Mouse (Mus musculus) neural tube, embryonic 13.5 days (tissue): ENCODE measurements around the gene C6. TPM values are rescaled to one million over a fixed set of nuclear protein-coding genes. Genes with fewer than 3 reads are reported as not detected.

Experiments used
- ATAC-seq: fragments of 200-750 bp; cut with Nextera tagmentation; 2 replicates; pipeline ENCODE4 v1.8.0; 2017; ENCODE audit warnings: low read depth, mild to moderate bottlenecking, moderate TSS enrichment, moderate library complexity
- H3K27ac ChIP-seq: fragments of 300-500 bp; sonication (generic); replicated peaks from 2 replicates; pipeline ENCODE4 v1.5.1; 2015; ENCODE audit warnings: moderate library complexity, mild to moderate bottlenecking, inconsistent platforms
- H3K27me3 ChIP-seq: fragments of 300-500 bp; sonication (generic); 2 replicates; pipeline ENCODE4 v1.6.1; 2015; ENCODE audit warnings: mild to moderate bottlenecking, inconsistent platforms
- H3K36me3 ChIP-seq: fragments of 300-500 bp; sonication (generic); 2 replicates; pipeline ENCODE4 v1.6.1; 2015; ENCODE audit warnings: mild to moderate bottlenecking, inconsistent platforms
- H3K4me1 ChIP-seq: fragments of 300-500 bp; sonication (generic); replicated peaks from 2 replicates; pipeline ENCODE4 v1.6.1; 2015; ENCODE audit warnings: inconsistent platforms
- H3K4me2 ChIP-seq: fragments of 300-500 bp; sonication (generic); 2 replicates; pipeline ENCODE4 v1.6.1; 2015; ENCODE audit warnings: inconsistent platforms, mild to moderate bottlenecking, moderate library complexity
- H3K4me3 ChIP-seq: fragments of 300-500 bp; sonication (generic); 2 replicates; pipeline ENCODE4 v1.5.1; 2015; ENCODE audit warnings: mild to moderate bottlenecking, inconsistent platforms
- H3K9ac ChIP-seq: fragments of 300-500 bp; sonication (generic); 2 replicates; pipeline ENCODE4 v1.6.1; 2015; ENCODE audit warnings: moderate library complexity, mild to moderate bottlenecking, inconsistent platforms
- H3K9me3 ChIP-seq: fragments of 300-500 bp; sonication (generic); 2 replicates; pipeline ENCODE4 v1.6.1; 2016; ENCODE audit warnings: inconsistent platforms
- WGBS: fragments of 180-500 bp; shearing (Covaris S2); methylation state at CpG from one replicate; pipeline ENCODE4 v1.1.7; 2015; 5-methylcytosine and 5-hydroxymethylcytosine counted together
- polyA plus RNA-seq: library from polyadenylated mRNA; unstranded; fragments of >200 nt; fragmentation: Nextera tagmentation; extraction: Ambion mirVana; gene quantifications from 2 replicates; pipeline ENCODE4 v1.2.1, GENCODE M21; 2015

Gene C6
- polyA plus RNA-seq, 1 experiment from 2014 or later, result not detected

DNA sequence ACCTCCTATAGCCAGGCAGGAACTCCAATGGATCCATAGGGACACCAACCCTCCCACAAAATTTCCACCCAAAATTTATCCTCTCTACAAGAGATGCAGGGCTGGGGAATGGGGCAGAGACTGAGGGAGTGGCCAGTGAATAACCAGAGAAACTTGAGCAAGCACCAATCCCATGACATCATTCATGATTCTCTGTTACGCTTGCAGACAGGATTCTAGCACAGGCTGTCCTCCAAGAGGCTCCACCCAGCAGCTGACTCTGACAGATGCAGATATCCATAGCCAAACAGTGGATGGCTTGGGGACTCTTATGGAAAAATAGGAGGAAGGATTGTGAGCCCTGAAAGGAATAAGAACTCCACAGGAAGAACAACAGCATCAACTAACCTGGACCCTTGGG, 94.2 kb downstream of the C6 start:
- Histone ChIP-seq H3K4me3 (no peak overlapping the region), H3K36me3 (no peaks in the 10 kb centered on the region), H3K4me2 (no peak overlapping the region), H3K9me3 (no peaks in the 10 kb centered on the region), H3K27me3 (no peaks in the 10 kb centered on the region), H3K27ac (no peak overlapping the region), H3K4me1 (no peaks in the 10 kb centered on the region), H3K9ac (no peak overlapping the region)
- WGBS, result 81% methylated on average over 1 of the region's 1 CpGs
- ATAC-seq, result no peak

DNA sequence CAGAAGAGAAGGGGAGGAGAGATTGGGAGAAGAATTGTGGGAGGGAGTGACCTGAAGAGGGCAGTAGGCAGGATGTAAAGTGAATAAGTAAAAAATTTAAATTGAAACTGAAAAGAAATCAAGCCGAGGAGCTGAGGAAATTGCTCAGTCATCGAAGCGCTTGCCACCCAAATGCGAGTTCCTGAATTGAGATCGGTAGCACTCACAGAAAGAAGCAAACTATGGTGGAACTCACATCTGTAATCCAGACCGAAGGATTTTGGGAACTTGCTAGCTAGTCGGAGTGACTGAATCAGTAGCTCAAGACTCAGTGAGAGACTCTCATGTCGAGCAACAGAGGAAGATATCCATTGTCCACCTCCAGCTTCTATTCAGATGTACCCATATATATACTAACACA, 94.8 kb downstream of the C6 start:
- no peak overlapping the region for H3K9ac ChIP-seq
- no peak overlapping the region for H3K4me3 ChIP-seq
- no peak overlapping the region for H3K27ac ChIP-seq
- ATAC-seq, result no peak
- no peaks in the 10 kb centered on the region for H3K4me1 ChIP-seq
- H3K27me3 ChIP-seq, result no peaks in the 10 kb centered on the region
- no peak overlapping the region for H3K4me2 ChIP-seq
- 93% methylated on average over 8 of the region's 8 CpGs for WGBS
- H3K36me3 ChIP-seq, result no peaks in the 10 kb centered on the region
- H3K9me3 ChIP-seq, result no peaks in the 10 kb centered on the region

GRCm38 (mm10) chr15:4827736-4828135, 100.8 kb downstream of the C6 start:
- H3K4me2 ChIP-seq, result no peak overlapping the region

GRCm38 (mm10) chr15:4836354-4836753, 109.4 kb downstream of the C6 start:
- H3K36me3 ChIP-seq, result no peaks in the 10 kb centered on the region
- H3K27me3 ChIP-seq, result no peaks in the 10 kb centered on the region
- H3K27ac ChIP-seq, result no peak overlapping the region
- H3K9me3 ChIP-seq, result no peaks in the 10 kb centered on the region
- no peak overlapping the region for H3K4me2 ChIP-seq
- no peak for ATAC-seq
- H3K4me3 ChIP-seq, result no peak overlapping the region
- H3K4me1 ChIP-seq, result no peaks in the 10 kb centered on the region
- H3K9ac ChIP-seq, result no peak overlapping the region
- 87% methylated on average over 3 of the region's 3 CpGs for WGBS

More at GRCm38 (mm10) chr15:4827736-4828135, 100.8 kb downstream of the C6 start:
- Histone ChIP-seq H3K4me1 (no peaks in the 10 kb centered on the region), H3K9me3 (no peaks in the 10 kb centered on the region), H3K27ac (no peak overlapping the region), H3K36me3 (no peaks in the 10 kb centered on the region), H3K27me3 (no peaks in the 10 kb centered on the region), H3K9ac (no peak overlapping the region), H3K4me3 (no peak overlapping the region)
- no peak for ATAC-seq

GRCm38 (mm10) chr15:4850015-4850414, 123.0 kb downstream of the C6 start:
- Histone ChIP-seq H3K4me3 (no peak overlapping the region), H3K4me2 (no peak overlapping the region), H3K36me3 (no peaks in the 10 kb centered on the region), H3K27ac (no peak overlapping the region), H3K9ac (no peak overlapping the region), H3K27me3 (no peaks in the 10 kb centered on the region), H3K4me1 (no peaks in the 10 kb centered on the region), H3K9me3 (no peaks in the 10 kb centered on the region)
- 94% methylated on average over 1 of the region's 1 CpGs for WGBS
- no peak for ATAC-seq

Other genes starting within 250 kb of the C6 start
- gene Mroh2b, start 171.6 kb downstream of the C6 start, polyA plus RNA-seq, result not detected in 2 replicates